Mouse (Mus musculus) heart, postnatal 25 days (tissue): ENCODE measurements around the gene Tmem204. TPM values are rescaled to one million over a fixed set of nuclear protein-coding genes. Genes with fewer than 3 reads are reported as not detected.

Source experiments
- DNase-seq: peaks from one replicate; pipeline ENCODE4 v3.0.0; 2022; ENCODE audit warnings: low spot score
- intact Hi-C: fragments of 180-260 bp; cut with DNase I; formaldehyde crosslinking; loops from one replicate; pipeline ENCODE4 v1.15.1; 2025
- total RNA-seq, 2 experiments: library from RNA; stranded (reverse); gene quantifications; 2 replicates each; pipeline ENCODE4 v1.2.3; 2021

Gene Tmem204
- total RNA-seq, 2 experiments from 2014 or later = 34.5 to 41.7 TPM

DNA sequence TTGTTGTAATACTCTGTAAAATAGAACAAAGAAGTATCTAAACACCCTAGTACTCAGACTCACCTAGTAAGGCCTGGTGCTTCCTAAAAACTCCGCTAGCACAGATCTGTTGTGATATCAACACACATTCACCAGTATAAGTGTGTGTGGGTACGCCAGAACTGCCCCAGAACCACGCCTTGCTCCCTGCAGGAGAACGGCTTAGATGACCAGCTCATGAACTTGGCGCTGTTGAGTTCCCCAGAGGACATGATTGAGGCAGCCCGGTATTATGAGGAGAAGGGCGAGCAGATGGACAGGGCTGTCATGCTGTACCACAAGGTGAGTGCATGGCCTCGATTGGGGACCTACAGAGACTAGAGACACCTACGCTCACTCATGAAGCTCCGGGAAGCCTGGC, 7.1 kb upstream of the Tmem204 start:
- DNase-seq = no peak
- intact Hi-C loops = no loop called here

DNA sequence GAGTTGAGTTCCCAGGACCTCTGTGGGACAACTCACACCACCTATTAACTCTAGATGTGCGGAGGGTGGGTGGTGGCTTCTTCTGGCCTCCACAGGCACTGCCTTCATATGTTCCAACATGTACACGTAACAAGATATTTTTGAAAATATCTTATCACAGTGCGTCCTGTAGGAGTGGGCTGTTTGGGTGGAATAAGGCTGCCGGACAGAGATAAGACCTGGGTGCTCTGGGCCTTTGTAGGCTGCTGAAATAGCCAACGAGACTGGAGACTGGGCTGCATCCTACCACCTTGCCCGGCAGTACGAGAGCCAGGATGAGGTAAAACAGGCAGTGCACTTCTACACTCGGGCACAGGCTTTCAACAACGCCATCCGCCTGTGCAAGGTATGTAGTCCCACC, 5.8 kb upstream of the Tmem204 start:
- intact Hi-C loops = no loop called here
- no peak for DNase-seq

DNA sequence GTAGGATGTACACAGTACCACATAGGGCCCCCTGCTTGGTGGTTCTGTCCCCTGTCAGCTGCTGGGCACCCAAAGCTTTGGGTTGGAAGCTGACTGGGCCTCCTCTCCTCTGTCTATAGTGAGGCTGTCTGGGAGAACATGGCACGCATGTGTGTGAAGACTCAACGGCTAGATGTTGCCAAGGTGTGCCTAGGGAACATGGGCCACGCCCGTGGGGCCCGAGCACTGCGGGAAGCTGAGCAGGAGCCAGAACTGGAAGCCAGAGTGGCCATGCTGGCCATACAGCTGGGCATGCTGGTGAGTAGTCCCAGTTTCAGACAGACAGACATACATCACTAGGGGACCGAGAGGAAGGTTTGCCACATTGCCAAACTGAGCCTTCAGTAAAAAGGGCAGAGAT, 3.3 kb upstream of the Tmem204 start:
- no peak for DNase-seq
- intact Hi-C loops = no loop called here

DNA sequence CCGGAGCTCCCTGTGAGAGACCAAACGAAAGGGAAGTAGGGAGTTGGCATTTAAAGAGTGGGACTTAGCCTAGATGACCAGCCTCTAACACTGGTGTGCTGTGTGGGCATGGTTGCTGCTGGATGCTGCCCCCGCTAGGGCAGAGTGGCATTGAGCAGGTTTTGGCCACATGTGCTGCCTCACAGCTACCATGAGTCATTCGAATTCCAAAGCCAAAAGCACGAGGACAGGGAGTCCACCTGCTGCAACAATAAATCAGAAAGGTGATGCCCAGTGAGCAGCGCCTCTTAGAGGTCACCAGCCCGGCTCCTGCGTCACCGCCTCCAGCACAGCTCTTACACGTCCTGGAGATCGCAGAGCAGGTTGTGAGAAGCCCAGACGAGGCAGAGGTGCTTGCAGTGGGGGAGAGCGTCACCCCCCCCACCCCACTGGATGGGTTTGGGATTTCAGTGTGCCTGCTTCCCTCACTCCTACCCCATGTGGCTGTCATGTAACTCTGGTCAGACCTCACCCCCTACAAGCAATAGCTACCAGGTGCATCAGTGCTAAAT, 1.5 kb upstream of the Tmem204 start:
- intact Hi-C loops = no loop called here

DNA sequence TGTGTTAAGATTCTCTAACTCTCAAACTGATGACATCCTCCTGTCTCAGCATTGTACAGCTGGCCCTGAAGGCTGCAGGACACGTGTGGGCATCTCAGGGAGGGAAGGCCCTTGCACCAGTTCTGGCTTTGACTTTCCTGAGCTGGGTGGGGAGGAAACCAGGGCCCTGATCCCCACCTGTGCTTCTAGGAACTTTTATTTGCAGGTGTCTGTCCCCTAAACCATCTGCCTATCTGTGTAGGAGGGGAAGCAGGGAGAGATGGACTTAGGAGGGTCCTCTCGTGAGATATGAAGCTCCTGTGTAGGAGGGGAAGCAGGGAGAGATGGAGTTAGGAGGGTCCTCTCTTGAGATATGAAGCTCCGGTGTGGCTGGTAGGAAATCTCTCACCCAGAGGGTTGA, 504 bp downstream of the Tmem204 start:
- intact Hi-C loops = no loop called here
- DNase-seq = no peak

More for the DNA sequence above, 1.5 kb upstream of the Tmem204 start:
- no peak for DNase-seq

DNA sequence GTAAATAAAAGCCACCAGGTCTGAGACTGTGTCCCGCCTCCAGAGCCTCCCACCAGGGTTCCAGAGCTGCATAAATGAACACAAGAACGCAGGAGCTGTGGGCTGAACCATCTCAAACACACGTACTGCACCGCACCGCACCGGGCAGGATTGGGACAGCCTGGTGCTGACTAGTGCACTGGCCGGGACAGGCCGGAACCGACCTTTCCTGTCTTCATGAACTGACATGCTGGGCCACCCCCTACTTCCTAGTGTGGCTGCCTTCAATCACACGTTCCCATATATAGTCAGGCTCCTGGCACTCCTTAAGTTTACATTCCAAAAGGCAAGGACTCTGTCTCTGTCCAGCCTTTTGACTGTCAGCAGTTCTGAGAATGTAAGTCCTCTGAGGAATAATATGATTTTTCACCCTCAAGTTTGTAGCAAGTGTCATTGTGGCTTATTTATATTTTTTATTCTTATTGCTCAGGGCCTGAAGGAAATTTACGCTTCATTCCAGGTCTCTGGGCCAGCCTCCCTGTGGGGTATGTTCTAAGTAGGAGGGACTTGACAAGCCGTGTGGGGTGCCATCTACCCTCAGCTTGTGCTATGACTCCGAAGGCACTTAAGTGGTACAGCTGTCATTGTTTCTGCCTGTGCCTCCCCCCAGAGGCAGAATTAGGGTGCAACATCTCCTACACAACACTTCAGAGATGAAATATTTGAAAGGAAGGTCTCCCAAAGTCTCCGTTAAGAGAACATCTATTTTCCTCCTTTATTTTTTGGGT, 1.1 kb downstream of the Tmem204 start:
- intact Hi-C loops = no loop called here
- DNase-seq = no peak

DNA sequence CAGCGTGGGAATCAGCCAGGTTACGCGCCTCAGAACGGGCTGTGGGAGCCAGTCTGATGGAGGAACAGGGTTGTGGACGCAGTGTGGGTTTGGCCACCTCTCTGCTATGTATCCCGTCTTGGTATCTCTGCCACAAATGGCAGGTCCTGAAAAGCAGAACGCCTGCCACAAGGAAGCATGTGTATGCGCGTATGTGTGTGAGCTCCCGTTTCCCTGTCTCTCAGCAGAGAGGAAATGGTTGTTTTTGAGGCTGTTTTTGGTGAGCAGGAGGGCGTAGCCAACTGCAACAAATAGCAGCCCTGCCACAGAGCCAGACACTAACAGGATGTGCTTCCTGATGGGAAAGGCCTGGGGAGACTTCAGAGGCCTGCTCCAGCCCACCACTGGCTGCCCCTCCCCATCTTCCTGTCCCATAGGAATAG, 2.4 kb downstream of the Tmem204 start:
- peak; percentile 80 for DNase-seq
- intact Hi-C loops = no loop called here

DNA sequence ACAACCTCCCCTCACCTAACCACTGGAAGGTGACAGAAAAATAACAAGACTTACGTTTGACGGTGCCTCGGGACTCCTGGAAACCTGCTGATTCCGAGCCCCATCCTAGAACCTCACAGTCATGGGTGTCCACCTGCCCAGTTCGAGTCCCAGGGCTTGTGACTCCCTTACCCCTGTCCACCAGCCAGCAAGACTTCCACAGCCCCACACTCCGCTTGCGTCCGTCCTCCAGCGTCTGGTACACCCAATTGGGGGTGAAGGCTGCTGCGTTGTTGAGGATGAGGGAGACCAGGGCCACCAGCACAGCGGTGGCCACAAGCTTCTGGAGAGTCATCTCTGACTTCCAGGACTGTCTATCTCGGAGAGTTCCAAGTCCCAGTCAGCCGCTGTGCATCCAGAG, 3.2 kb downstream of the Tmem204 start:
- intact Hi-C loops = no loop called here
- DNase-seq = no peak

DNA sequence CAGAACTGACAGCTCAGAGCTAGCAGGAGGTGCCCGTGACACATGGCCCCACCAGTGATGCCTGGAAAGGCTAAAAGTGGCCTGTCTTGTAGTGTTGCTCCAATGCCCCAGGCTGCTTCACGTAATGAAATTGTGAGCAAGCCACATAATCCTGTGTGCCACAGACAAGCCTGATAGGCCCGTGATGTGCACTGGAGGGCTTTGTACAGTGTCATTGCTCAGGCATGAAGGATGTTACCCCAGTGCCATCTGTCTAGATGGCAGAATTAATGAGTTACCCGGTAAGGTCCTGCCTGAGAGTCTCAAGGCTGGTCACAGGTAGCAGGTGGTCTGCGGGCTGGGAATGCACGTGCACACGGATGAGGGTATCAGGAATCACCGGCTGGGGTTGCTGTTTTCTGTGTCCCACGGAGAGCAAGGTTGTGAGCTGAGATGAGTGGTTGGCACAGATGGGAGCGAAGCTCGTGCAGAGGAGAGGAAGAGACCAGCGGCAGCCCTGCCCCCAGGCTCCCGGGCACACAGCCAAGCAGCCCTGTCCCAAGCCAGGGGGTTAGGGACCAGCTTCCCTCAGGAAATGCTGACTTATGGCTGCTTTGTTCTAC, 5.5 kb downstream of the Tmem204 start:
- intact Hi-C loops = no loop called here
- peak; percentile 55 for DNase-seq

DNA sequence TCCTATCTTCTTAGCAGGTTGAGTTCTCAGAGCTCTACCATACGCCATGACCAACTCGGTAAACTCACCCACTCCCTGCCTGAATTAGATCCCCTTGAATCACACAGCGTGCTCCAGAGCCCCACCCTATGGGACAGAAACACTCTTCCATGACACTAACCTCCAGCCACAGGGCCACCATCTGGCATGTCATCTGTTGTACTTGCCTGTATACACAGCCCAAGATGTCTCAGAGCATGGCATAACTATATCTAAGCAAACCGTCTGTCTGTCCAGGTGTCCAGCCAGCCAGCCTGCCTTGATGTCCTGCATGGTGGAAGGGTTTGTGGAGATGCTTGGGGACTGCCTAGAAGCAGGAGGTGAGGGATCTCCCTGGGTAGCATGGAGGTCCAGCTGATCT, 6.5 kb downstream of the Tmem204 start:
- no peak for DNase-seq
- intact Hi-C loops = no loop called here

DNA sequence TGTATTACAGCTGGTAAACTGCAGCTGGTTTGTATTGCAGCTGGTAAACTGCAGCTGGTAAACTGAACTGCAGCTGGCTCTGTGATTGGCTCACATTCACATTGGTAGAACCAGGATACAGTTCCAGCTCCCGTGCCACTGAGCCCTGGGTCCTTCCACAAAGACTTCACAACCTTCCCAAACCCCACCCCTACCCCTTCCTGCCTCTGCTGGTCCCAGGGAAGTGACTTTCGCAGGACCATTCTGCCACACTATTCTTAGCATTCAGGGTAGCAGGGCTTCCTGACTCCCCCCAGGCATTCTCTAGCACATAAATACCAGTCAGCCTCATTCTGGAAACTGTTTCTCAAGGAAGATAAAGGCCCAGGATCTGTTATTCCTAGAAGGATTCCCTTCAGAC, 14.7 kb downstream of the Tmem204 start:
- no peak for DNase-seq

DNA sequence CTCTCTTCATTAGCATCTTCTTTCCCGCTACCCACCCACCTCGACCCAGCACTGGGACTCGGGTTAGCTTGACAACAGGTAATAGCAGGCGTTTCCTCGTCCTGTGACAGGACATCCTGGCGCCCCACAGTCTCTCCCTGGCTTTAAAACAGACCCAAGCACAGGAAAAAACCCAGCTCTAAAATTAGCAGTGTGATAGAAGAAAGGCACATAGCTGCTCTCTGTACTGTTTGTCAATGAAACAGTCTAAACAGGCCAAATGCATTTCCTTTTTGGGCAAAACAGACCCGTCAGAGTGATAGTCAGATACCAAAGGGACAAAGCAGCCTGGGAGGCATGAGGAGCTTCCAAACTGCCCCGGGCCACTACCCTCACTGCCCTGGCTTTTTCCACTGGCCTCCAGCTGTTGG, 15.9 kb downstream of the Tmem204 start:
- intact Hi-C loops = no loop called here
- peak; percentile 74 for DNase-seq

More for the DNA sequence above, 14.7 kb downstream of the Tmem204 start:
- intact Hi-C loops = no loop called here

DNA sequence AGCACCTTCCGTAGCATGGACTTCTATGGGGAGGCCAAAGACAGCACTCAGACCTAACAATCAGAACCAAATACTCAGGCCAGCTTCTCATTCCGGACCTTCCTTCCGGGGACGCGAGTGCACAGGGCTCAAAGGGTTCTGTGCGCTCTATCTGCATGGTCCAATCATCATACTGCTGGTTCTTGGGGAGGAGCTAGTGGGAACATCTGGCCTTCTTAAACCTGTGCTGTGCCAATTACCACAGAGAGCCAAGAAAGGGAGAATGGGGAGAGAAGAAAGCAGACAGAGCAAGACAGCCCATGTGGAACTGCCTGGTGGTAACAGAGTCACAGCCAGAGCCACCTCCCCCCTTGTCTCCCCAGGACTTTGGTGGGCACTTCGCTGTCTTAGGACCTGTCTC, 16.8 kb downstream of the Tmem204 start:
- intact Hi-C loops = no loop called here
- no peak for DNase-seq

DNA sequence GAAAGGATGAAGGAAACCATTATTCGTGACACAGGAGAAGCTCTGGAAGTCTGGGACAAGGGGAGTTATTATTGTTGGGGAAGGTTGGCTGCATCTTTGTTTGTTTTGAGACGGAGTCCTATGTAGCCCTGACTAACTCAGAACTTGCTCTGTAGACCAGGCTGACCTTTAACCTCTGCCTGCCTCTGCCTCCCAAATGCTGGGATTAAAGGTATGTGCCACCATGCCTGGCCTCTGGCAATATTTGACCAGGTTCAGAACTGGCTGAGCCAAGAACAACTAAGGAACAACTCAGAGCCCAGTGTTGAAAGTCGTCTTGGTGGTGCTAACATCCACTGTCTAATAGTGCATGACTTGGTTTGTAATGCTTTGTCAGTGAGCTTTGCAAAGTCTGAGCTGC, 18.2 kb downstream of the Tmem204 start:
- no peak for DNase-seq
- intact Hi-C loops = no loop called here

DNA sequence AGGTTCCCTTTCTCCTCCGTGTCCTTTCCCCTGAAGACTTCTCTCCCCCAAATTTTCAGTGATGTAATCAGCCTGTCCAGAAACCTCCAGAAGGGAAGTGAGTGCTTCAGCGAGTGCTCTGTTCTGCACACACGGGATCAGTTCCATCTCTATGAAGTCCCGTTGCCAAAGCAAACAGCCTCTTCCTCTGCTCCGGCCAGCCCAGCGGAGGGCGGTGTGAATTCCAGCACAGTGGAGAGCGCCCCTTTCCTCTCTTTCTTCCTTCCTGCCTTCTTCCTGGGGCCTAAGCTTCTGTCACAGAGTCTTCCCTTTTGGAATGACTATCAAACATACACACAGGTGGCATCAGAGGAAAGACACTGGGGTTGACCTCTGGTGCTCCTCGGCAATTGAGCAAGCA, 19.0 kb downstream of the Tmem204 start:
- DNase-seq = peak; percentile 83
- intact Hi-C loops = loop anchor here (1.0 kb wide), 1 partner anchor 15 kb away; no protein-coding TSS in a partner anchor

DNA sequence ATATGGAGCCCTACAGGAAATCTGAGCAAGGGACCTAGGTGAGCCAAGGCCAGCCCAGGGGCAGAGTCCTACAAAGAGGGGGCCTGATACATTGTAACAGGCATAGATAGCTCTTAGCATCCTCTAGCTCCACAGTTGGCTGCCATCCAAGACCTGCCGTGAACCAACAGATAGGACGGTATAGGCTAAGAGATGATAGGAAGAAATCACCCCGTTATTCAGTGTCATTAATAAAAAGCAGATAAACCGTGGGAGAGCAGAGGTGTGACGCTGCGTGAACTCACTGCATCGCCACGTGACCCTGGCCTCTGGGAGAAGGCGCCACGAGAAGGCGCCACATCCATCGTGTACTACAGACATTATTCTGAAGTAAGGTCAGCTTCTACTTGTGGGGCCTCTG, 19.5 kb downstream of the Tmem204 start:
- intact Hi-C loops = loop anchor here (1.0 kb wide), 1 partner anchor 15 kb away; no protein-coding TSS in a partner anchor
- no peak for DNase-seq

DNA sequence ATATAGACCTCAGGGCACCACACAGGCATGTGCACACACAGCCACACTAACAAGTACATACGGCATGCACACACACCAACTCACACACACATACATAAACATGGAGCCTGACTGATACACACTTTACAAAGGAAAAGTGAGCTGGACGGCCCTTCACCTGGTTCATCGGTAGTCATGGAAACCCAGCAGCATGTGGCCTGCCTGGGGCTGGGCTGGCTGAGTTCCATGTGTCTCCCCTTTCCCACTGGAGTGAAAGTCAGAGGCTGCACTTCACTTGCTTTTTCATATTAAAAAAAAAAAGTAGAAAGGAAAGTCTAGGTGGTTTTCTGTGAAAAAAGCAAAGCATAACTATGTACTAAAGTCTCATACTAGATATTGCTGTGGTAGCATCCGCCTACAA, 20.1 kb downstream of the Tmem204 start:
- intact Hi-C loops = no loop called here

DNA sequence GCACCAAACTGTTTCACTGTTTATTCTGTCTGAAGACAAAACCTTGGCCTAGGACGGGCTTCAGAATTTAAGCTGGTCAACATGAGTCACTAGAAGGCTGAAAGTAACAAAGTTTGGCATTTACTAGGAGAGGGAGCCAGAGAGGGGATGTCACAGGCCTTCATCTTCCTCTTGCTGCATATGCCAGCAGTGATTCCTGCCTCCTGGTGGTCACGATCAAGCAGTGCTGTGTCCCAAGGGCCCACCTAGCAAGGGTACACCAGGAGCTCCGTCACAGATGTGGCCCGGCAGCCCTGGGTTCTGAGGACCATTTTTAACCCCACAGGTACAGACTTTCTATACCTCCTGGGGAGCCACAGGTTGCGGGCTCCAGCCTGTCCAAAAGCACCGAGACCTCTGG, 26.4 kb downstream of the Tmem204 start:
- DNase-seq = no peak
- intact Hi-C loops = no loop called here

More for the DNA sequence above, 20.1 kb downstream of the Tmem204 start:
- DNase-seq = no peak

DNA sequence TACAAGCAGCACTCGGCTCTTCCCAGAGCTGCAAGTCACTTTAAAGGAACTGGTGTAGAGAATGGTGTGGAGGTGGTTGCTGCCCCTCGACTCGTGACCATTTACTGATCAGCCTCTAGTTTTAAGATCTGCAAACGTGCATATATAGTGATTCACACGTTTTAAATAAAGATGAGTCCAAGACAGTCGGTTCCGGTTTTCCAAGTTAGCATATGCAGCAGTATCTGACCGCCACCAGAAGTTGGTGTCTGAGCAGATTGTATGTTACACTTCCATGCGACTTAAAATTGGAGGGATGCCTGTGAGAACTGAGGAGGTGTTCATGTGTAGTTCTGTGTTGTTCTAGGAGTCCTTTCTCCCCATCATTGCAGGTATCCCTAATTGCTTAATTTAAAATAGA, 30.1 kb downstream of the Tmem204 start:
- DNase-seq = no peak
- intact Hi-C loops = no loop called here

DNA sequence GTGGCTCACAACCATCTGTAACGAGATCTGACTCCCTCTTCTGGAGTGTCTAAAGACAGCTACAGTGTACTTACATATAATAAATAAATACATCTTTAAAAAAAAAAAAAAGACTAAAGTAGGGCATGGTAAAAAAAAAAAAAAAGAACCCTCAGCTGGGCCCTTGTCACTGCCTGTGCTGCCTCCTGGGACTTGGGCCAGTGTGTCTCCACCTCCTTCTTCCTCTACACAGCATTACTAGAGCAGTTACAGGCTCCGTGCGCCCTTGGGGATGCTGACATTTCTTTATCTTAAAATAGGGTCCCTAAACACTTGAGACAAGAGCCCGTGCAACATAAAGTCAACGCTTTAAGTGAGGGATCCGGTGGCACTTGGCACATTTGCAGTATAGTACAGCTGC, 36.2 kb downstream of the Tmem204 start:
- intact Hi-C loops = no loop called here
- DNase-seq = no peak

DNA sequence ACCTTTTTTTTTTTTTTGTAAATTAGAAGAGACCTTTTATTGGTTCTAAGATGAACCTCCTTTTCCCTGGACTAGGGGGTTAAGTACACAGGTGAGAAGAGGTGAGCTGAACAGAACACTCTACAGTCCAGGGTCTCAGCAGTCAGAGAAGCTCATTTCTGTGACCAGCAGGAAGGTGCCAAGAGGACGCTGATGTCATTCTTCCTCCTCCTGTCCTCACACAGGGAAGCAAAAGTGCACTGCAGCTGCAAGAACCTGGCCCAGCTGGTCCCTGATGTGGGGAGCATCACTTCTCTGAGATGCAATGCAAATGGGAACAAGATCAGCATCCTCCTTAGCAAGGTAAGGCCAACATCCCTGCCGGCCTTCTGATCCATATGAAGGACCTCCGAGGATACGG, 38.1 kb downstream of the Tmem204 start:
- intact Hi-C loops = no loop called here
- DNase-seq = no peak
